Mouse (Mus musculus): ENCODE results near the gene Gpr135.
"Not testable (repeated sequence)": the region's sequence is repeated elsewhere in the genome, so short reads cannot be mapped to it uniquely, and the experiment has no call there.

Gene Gpr135

DNA sequence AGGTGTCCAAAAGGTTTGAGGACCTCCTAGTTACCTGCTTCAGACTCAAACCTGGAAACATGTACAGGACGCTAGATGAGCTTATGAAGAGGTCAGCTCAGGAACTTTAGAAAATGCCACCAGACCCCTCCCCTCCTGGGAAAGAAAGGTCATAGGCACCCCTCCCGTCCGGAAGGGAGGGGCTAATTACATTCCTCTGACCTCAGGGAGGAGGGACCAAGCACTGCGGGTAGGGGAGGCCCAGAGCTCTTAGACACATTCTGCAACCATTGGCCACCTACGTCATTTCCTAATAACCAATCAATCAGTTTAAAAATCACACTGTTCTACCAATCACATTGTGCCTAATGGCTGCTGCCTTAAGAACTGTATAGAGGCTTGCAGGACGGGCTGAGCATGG is 18.4 kb downstream of the Gpr135 start:
- no peak for DNase-seq

DNA sequence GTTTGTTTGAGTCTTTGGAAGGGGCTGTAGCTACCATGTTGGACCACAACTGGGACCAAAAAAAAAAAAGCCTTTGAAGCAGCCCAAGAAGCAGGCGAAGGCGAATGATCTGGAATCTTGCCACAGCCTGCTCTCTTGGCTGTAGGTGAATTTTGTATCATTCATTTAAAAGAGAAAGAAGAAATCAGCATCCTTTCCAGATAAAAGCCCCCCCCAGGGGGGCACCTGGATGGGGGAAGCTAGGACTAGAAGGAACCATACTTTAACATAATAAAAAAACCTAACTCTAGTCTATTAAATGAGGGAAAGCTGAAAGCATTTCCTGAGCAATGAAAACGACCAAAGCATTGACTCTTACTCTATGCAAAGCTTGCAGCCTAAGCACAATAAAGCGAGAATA is 20.1 kb downstream of the Gpr135 start:
- DNase-seq = no peak

DNA sequence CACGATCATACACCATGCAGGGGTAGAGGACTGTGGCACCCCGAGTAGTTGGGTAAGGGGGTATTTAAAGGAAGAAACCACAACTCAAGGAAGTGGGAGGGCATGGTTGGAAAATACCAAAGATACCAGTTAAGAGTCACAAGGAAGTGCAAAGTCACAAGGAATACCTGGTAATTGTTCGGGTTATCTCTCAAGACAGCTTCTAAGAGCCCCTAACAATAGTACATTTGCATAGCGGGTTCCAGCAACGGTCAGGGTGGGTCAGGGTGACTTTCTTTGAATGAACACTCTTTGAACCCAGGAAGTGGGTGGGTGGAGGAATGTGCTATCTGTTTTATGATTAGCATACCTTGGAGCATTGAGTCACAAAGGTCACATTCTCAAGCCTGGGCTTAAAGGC is 20.8 kb downstream of the Gpr135 start:
- not testable (repeated sequence) for DNase-seq

DNA sequence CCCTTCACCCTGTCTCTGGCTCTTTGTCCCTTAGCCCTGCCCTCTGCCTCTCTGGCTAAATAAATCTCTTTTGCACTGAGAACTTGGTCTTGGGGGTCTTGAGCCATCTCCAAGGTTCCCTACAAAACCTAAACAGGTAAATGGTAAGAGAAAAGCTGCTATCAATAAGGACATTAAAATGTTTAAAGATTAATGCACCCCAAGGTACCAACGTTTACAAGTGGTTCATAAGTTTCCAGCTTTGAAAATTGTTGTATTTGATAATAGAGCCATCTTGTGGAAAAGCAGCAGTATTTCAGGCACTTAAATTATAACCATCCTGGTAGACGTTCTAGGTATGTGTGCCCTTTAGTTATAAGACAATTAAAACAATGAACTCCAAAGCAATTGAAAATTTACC is 23.4 kb downstream of the Gpr135 start:
- DNase-seq = no peak

DNA sequence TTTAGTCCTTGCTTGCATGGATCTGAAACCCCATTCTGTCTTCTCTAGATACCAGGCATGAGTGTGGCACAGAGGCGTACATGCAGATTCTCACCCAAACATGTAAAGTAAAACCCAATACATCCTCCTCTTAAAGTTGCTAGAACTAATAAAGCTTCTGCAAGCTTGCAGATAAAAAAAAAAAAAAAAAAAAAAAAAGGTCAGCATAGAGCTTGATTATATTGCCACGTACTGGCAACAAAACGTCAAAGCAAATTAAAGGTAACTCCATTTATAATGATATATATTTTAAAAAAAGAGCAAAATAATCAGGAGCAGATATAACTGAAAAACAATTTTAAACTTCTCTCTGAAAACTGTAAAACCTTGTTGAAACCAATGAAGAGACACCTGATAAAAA is 29.7 kb downstream of the Gpr135 start:
- DNase-seq = no peak

DNA sequence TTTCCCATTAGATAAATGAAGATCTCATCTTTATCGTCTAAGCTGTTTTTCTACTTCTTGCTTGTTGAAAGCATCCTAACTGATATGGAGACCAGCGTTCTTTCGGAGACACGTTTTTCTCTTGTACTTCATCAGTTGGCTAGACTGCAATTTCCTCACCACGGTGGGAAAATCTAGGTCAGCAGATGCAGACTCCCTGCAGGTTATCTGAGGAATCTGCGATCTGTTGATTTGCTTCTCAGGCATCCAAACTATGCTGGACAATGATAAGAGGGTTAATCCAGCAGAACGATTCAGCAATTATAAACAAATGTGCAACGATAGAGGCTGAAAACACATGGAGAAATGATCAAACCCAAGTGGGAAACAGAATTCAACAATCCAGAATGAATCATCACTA is 31.4 kb downstream of the Gpr135 start:
- no peak for DNase-seq

DNA sequence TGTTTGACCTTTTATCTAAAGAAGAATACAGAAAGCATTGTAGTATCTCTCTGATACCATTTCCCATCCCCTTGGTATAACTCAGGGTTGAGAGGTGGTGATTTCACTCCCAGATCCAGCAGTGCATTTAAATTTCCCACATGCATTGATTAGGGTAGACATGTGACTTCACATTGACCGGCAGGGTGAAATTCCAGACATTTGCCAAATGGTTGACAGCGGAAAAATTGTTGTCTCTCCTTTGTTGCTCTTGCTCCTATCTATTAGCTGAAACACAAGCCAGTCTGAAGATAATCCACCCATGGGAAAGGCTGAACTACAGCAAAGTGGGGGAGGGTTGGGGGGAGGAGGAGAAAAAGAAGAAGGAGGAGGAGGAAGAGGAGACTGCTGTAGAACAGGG is 32.1 kb downstream of the Gpr135 start:
- DNase-seq = no peak

DNA sequence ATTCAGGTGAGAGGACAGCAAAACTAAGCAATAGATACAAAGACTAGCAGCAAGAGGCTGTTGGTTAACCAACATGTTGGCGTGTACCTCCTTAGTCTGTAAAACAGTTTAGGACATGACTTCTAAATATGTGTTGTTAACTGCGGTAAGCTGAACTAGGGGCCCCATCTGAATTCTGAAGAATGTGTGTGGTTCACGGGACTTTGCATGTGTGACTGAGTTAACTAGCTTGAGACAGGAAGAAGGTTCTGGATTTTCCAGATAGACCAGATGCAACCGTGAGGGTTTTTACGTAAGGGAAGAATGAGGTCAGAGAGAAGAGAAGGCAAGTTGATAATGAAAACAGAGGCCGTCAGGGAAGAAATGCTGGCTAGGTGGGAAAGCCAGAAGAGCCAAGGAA is 33.9 kb downstream of the Gpr135 start:
- DNase-seq = no peak

DNA sequence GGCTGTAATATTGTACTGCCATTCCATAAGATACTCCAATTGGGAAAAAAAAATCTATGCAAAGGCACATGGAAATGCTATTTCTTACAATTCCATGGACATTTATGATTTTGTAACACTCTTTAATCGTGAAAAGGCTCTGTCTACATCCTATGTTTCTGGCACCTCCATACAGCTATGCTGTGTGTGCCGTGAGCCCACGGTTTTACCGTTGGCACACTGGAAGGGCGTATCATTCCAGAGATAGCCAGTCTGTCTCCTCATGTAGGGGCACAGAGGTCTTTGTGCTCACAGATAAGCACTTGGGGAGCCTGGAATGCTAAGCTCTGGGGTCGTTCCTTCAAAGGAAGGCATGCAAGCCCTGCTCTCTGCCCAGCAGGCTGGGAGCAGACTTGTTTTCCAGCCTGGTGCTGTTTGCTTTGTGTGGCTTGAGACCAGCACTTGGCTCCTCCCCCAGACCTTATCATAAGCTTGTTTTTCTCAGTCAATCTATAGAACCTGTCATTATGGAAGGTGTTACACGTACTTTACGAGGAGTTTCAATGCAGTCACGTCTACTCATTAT is 34.7 kb downstream of the Gpr135 start:
- DNase-seq = no peak

DNA sequence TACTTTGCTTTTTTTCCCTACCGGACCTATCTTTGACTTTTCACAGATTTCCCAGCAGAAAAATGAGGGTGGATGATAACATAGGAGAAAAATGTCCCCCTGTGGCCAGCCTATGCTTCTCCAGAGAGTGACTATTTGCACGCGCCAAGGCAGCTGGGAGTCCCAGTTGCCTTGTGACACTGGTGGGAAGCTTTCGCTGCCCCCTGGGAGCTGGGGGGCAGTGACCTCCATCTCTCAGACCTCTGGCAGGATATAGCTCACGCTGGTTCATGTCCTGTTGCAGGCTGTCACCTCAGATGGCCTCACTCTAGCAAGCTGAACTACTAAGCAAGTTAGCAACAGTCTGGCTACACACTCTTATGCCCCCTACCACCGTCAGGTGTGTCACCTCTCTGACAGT is 39.1 kb downstream of the Gpr135 start:
- peak; percentile 37 to 58 for DNase-seq

DNA sequence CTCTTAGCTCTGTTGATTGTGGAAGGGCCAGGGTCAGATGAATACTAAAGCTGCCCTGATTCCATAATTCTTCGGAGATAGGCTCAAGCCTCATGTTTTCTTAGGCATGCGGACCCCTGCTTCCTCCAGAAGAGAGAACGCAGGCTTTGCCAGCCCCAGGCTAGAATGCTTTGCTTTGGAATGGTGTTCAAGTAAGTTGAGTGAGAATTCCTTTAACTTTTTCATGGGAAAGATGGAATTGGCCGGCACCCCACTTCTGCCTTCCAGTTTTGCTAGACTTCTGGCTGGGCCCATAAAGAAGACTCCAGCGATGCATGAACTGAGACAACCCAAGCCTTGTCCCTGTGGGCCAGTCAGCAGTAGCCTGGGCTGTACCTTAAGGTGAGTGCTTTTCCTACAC is 39.8 kb downstream of the Gpr135 start:
- no peak for DNase-seq

DNA sequence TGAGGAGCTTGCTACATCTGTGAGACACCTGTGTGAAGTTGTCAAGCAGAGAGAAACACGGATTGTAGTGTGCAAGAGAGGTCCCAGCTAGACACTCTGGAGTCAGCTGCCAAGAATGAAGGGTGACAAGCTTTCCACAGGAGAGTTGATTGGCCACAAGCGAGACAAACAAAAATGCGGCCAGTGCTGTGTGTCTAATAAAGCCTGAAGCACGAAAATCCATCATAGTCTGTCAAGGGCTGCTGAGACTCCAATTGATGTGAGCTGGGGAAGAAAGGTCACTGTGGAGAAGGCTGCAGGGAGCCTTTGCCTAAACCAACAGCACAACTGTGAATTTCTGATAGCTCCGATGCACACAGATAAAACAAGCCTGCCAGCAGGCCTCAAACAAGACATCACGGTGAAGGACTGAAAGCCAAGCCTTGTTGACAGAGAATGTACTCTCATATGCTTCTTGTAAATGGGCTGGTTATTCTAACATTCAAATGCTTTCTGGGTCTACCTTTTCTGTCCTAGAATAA is 45.6 kb downstream of the Gpr135 start:
- no peak for DNase-seq

DNA sequence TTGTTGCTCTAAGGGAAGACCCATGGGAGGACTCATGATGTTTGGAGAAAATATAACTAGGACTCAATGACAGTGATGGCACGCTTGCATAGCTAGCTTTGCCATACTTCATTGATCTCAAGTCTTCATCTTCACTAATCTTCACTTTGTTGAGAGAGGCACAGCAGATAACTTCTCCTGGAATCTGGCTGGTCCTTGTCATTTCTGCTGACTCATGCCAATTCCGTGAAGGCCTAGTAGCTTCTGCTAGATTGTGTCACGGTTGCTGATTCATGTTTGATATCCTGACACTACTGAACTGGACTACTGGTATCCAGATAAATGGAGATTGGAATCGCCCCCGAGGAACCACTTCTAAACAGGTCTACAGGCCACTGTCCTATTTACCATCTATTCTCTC is 47.4 kb downstream of the Gpr135 start:
- DNase-seq = no peak

DNA sequence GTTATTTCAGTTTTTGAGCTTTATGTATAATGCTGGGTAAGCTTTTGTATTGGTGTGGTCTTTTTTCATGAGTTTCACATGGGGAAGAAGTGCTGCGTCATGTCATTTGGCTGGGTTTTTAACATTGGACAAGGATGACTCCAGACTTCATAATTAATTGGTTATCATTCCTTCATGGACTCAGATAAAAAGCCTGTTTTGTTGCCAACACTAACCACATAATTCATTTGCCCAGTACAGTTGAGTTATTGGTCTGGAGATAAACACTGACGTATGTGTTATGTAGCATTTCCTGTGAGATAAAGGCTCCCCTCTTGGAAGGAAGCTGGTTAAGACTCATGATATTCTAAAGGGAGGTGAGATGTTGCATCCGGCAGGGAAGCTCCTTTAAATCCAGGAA is 48.1 kb downstream of the Gpr135 start:
- no peak for DNase-seq

DNA sequence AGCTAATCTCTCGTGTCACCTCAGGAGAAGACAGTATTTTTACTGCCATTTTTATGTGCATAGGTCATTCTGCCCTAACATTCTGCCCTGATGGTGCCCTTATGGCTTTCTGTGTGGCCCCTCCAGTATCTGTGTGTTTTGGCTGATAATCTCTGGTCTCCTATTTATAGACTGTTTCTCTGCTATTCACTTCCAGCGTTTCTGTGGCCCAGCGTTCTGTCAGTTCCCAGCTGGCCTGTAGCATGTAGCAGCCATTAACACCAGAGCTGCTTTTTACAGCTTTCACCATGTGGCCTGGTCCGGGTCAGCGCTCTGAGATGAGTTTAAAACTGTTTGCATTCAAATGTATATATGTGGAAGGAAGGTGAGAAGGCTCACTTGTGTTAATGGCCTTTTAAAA is 49.4 kb downstream of the Gpr135 start:
- peak; percentile 7 to 24 for DNase-seq

DNA sequence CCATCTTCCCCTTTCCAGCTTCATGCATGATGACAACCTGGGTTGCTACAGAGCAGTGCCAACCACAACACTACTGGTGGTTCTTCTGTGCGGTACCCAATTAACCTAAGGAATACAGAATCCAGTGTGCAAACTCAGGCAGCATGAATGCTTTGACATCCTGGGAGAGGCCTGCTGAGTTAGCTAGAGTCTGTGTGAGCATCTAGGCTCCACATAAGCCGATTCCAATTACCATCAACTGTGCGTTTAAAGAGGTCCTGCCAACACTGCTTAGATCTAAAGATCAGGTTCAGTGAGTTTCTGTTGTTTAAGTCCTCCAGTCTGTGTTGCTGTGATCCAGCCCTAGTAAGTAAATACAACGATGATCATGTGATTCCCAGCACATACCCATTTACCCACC is 50.6 kb downstream of the Gpr135 start:
- DNase-seq = no peak

Measured in kidney, adult 8-10 months (tissue).